Mouse (Mus musculus) cerebellum, adult (tissue): ENCODE measurements at regions not wholly inside any gene's neighbourhood (a gene's known extent, or its start where the extent isn't known, plus 50 kb on each side); places are given as distances from the start of the nearest gene placed in this dataset.

Experiments
- ATAC-seq: cut with Nextera tagmentation; 2 replicates; pipeline ENCODE4 v1.9.2; 2017; ENCODE audit warnings: mild to moderate bottlenecking, moderate library complexity, mixed read lengths; ENCODE audit not compliant: insufficient number of reproducible peaks, low FRiP score, low TSS enrichment

- ATAC-seq = no peak
These were observed 378.1 kb upstream of the Cdh19 start for GRCm38 (mm10) chr1:111355435-111355834.

- ATAC-seq = no peak
These were observed 360.5 kb upstream of the Cdh19 start for GRCm38 (mm10) chr1:111337927-111338326.

- ATAC-seq = no peak
These were observed 324.9 kb upstream of the Cdh19 start for GRCm38 (mm10) chr1:111302268-111302667.

- no peak for ATAC-seq
These were observed 309.0 kb upstream of the Cdh19 start for GRCm38 (mm10) chr1:111286385-111286784.

- no peak for ATAC-seq
These were observed 308.5 kb upstream of the Cdh19 start for GRCm38 (mm10) chr1:111285916-111286315.

- no peak for ATAC-seq
These were observed 265.4 kb upstream of the Cdh19 start for GRCm38 (mm10) chr1:111242814-111243213.

- 0 out of 2 replicates have a peak, but pooled peaks have one; percentile 49 for ATAC-seq
These were observed 265.0 kb upstream of the Cdh19 start for GRCm38 (mm10) chr1:111242344-111242743.
